Mouse (Mus musculus) bone marrow macrophage, adult 2 months (primary cell): Measurements from ENCODE around the gene Ovgp1.

Experiments used
- CTCF ChIP-seq: IDR thresholded peaks from 2 replicates; pipeline ENCODE4 v1.5.1; 2012; ENCODE audit warnings: low read depth, mild to moderate bottlenecking, low read length, moderate library complexity
- POLR2A ChIP-seq: IDR thresholded peaks from 2 replicates; pipeline ENCODE4 v1.6.1; 2012; ENCODE audit warnings: mild to moderate bottlenecking, low read depth, low read length, borderline replicate concordance

DNA sequence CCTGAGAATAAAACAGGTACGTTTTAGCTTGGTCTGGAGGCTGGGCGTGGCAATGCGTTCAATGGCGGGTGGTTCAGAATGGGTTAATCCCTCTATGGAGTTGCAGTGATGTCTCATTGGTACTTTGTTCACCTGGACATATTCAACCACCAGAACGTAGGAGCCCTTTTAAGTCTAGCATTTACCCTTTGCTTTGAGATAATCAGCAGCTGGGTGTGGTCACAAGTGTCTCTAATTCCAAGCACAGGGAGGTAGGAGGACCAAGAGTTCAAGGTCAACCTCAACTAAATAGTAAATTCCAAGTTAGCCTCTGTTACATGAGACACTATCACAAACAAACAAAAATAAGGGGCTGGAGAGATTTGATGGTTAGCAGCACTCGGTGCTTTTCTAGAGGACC lies 44.7 kb upstream of the Ovgp1 start:
- TF ChIP-seq CTCF (no peak), POLR2A (no peak)
